Mouse (Mus musculus) thymus, postnatal 14 days (tissue): Measurements from ENCODE around the gene Olfr68.
"Not testable (repeated sequence)": the region's sequence is repeated elsewhere in the genome, so short reads cannot be mapped to it uniquely, and the experiment has no call there.

Experiments
- DNase-seq: peaks from one replicate; pipeline ENCODE4 v3.0.0; 2021

The Olfr68 gene

GRCm38 (mm10) chr7:103762212-103762611 lies 17.3 kb downstream of the Olfr68 start:
- not testable (repeated sequence) for DNase-seq

GRCm38 (mm10) chr7:103757233-103757632 lies 22.3 kb downstream of the Olfr68 start, which contains the start of gene Olfr630:
Gene Olfr630 (minus strand): TSS chr7:103757333.
- DNase-seq: no peak

- no peak for DNase-seq
Observed at GRCm38 (mm10) chr7:103744843-103745242, 34.7 kb downstream of the Olfr68 start, which contains the start of gene Olfr629. Gene Olfr629 (minus strand): TSS chr7:103744943.

GRCm38 (mm10) chr7:103730074-103730473 lies 49.4 kb downstream of the Olfr68 start, which contains the start of gene Olfr628:
Gene Olfr628 (plus strand): TSS chr7:103730374.
- no peak for DNase-seq
